Mouse (Mus musculus) lung, adult 18-20 months (tissue): ENCODE measurements around the gene Ccrl2.

Experiments used
- DNase-seq, 2 experiments: peaks; one replicate each; pipeline ENCODE4 v3.0.0; 2022; ENCODE audit warnings: mixed read lengths in 2 of 2

Gene Ccrl2

DNA sequence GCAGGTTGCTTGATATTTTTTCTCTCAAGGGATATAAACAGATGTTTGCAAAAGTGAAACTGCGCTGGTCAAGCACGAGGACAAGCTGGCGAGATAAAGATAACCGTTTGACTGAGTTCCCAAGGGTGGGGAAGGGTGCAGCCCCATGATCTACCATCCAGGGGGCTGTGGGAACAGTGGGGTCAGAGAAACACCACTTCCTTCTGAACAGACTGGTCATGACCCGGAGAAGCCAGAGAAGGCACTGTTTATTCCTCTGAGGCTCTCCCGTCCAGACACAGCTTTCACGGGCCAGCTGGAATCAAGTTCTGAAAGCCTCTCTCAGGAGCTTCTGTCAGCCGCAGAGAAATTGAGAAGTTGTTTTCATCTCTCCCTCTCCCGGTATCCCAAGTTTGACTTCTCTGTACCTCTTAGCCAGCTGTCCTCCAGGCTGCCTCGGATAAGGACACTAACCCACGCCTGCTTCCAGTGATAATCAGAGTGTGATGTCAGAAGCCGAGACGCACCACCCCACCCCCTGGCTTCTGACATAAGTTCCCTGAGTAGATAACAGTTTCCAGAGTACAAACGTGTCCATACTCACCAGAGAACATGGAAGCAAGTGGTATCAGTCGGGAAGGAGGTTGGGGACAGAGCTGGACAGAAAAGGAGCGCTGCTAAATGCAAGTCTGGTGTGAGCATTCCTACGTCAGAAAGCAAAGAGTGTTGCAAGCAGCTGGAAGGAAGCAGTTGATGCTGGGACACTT is at the start of gene Ccrl2:
Gene Ccrl2 (minus strand): TSS at position 722 of the 746 bp plus-strand sequence.
- peak; percentile 65 to 75 for DNase-seq

- DNase-seq: no peak
These were observed 46.6 kb upstream of the Ccrl2 start for GRCm38 (mm10) chr9:111103893-111104292.

DNA sequence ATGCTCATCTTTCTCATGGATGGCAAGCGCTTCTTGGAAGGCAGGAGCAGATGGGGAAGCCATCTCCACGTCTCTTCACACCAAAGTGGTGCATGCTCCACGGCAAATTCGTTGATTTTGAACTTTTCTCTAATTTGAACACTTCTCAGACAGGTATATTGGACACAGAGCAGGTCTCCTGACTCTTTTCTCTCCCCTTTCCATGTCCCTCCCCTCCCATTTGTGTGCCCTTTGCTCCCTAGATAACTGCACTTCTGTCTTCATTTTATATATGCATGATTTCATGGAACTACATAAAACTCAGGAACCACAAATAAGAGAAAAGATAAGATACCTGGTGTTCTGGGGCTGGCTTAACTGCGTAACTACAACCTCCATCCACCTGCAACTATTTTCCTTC is 46.0 kb upstream of the Ccrl2 start:
- no peak for DNase-seq

DNA sequence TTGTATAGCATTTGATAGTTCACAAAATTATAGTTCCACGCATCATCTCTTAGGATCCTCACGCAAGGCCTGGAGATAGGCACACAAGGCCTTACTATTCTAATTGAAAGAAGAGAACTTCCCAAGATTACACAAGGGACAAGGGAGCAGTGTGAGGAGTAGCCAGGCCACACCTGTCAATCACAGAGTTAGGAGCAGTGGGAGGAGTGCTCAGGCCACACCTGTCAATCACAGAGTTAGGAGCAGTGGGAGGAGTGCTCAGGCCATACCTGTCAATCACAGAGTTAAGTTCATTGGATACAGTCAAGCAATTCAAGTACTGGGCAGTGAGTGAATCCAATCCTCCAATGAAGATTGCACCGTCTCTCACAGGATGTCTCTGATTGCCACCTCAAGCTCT is 43.1 kb upstream of the Ccrl2 start:
- DNase-seq: no peak

- peak in 1 of 2 experiments; percentile 50 for DNase-seq
These were observed 40.2 kb upstream of the Ccrl2 start for GRCm38 (mm10) chr9:111097543-111097942.

DNA sequence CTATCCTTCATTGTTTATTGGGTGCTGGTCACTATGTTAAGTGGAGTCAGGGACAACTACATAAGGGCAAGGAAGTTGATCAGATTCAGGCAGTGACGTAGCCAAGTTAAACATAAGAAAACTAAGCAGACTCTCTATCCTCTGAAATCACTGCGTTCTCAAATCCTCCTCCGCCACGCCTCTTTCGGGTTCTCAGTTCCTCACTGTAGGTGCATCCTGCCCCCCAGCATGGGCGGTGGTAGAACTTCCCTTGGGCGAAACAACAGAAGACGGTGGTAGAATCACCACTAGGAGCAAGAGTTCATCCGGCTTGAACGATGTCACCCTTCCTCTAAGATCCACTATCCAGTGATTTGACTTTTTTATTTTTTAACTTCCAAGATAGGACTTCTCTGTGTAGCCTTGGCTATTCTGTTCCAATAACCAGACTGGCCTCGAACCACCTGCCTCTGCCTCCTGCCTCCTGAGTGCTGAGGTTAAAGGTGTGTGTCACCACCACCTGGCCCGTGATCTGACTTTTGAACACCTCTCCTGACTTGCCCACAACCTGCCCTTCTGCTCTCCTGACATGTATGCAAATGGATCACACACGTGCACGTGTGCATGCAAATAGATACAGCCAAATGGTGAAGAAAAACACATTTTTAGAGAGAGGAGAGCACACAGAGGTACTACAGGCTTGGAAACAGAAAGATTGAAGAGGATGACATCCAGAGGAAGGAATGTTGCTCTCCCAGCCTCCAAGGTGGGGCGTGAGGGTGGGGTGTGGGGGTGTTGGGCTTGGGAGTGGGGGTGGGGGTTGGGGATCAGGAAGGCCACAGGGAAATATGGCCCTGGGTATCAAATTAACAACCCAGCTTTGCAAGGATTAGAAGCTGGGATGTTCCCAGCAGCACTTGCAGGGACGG is 39.4 kb upstream of the Ccrl2 start:
- DNase-seq: peak in 1 of 2 experiments; percentile 18

DNA sequence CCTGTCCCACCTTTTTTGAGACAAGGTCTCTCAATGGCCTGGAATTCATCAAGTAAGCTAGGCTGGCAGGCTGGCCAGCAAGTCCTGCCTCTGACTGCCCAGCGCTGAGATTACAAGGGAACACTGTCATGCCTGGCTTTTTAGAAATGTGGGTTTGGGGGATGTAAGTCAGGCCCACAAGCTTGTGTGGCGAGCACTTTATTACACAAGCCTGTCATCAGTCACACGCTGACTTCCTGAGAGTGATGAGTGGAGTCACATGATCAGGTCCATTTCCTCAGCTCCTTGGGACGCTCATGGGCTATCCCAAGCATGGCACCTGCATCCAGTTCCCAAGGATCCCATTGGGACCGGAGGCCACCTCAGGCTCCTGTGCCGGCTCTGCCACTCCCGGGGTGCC is 38.4 kb upstream of the Ccrl2 start:
- no peak for DNase-seq

DNA sequence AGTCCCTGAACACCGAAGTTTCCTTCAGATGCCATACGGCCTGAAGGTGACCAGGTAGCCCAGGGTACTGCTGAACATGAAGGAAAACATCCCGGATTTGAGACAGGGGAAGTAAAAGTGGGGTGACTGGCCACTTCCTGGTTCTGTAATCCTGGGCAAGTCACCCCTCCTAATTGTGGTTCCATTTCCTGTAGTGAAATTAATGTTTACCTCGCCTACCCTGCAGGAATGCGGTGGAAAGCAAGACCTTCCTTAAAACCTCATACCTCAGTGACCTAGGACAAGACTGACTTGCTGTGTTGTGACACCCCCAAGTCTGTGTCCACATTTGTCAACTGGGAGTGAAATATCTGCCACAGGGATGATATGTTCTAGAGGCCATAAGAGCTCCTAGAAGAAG is 37.3 kb upstream of the Ccrl2 start:
- no peak for DNase-seq

DNA sequence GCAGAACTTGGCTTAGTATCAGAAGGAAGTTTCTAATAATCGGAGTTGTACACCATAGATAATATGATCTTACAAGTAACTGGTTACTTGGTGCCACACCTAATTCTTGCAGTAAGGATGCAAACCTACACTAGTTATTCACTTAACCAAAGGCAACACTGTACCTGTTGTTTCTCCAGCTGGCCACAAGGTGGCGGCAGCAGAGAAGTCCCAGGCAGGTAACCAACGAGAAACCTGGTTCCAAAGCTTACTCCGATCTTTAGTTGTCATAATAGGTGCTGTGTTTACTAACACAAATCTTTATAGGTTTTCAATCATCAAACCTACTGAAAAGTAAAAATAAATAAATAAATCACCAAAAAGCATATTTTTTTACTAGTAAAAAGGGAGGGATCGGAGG is 35.8 kb upstream of the Ccrl2 start:
- DNase-seq: peak; percentile 59 to 70

DNA sequence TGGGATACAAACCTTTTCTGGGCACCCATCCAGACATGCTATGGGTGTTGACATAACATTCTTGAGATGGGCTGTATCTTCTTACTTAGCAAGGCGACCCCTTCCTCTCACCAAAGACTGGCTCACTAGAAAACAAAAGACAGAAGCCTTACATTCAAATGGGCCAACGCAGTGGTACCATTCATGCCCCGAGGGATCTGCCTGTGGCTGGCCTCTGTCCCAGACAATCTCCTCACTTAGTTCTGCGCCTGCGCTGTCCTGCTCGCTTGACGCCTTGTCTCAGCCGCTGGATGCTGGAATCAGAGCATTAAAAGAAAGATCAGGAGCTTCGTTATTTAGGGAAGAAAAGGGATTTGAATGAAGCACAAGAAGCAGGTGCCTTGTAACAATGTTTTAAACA is 35.3 kb upstream of the Ccrl2 start:
- no peak for DNase-seq

DNA sequence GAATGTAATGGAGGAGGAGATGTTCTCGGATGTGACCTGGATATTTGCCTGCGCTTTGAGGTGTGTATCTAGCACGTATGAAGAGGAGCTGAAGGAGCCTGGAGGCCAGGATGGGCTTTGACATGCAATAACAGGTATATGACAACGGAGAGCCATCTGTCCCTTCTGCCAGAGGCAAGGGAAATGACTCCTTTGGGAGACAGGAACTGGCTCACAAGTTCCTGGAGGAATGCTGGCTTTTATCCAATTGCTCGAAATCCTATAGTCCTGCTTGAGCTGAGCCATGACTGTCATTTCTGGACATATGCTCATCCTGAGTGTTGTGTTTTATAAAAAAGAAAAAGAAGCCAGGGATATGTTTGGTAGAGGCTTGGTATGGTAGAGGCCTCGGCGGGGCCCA is 31.6 kb upstream of the Ccrl2 start:
- DNase-seq: no peak

GRCm38 (mm10) chr9:111087960-111088359 is 30.6 kb upstream of the Ccrl2 start:
- no peak for DNase-seq

DNA sequence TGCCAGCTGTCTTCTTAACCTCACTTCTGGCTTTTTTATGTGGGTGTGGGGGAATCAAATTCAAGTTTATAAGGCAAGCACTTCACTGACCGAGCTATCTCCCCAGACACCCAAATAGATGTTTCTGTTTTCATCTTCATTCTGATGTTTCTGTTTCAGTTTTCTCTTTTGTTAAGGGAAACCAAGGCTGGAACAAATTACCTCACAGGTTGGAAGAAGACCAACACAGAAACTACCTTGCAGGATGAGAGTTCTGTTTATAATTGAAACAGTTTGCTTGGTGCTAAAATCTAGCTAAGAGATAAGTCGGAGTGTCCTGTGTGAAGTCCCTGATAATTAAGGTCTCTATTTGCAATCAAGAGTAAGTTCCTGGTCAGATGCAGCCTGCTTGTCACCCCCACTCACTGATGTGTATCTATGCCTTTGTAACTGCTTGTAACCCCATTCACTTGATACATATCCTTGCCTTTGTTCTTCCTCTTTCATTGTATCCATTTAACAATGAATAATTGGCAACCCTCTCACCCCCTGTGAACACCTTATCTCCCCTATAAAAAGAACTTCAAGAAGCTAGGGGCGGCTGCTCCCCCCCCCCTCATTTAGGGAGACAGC is 29.8 kb upstream of the Ccrl2 start:
- DNase-seq: no peak

GRCm38 (mm10) chr9:111086137-111086536 is 28.8 kb upstream of the Ccrl2 start:
- no peak for DNase-seq

DNA sequence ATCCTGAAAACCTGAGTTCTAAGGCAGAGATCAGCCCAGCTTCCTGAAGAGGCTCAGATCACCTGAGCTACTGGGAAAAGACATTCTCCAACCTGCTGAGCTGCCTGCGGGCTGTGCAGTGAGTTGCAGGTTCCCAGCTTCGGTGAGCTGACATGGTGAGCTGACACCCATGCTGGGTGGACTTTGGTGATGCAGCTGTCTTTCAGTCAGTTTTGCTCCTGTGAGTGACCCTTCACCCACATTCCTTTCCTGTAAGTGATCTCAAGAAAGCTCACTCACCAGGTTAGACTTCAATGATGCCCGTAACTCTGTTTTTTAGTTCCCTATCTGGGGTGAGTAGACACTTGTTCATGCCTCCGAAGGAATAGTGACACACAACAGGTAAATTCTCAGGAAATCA is 28.0 kb upstream of the Ccrl2 start:
- DNase-seq: no peak

GRCm38 (mm10) chr9:111081765-111082164 is 24.4 kb upstream of the Ccrl2 start:
- no peak for DNase-seq

GRCm38 (mm10) chr9:111080801-111081200 is 23.5 kb upstream of the Ccrl2 start:
- DNase-seq: no peak

DNA sequence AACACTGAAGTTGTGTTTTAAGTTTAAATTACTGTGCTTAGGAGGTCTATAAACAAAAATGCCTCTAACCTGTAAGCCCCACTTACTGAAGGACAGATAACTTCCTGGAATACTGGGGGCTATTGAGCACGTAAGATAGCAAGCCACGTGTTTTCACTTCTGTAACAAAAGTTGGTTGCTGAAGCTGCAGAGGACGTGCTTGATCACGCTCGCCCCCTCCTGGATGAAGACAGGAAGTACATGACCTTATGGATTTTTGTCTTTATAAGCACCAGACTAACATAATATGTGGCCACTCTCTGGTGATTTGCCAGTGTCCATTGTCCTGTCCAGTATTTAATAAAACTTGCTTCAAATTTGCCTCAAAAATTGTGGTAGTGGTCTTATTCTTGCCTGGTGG is 20.4 kb upstream of the Ccrl2 start:
- DNase-seq: no peak

DNA sequence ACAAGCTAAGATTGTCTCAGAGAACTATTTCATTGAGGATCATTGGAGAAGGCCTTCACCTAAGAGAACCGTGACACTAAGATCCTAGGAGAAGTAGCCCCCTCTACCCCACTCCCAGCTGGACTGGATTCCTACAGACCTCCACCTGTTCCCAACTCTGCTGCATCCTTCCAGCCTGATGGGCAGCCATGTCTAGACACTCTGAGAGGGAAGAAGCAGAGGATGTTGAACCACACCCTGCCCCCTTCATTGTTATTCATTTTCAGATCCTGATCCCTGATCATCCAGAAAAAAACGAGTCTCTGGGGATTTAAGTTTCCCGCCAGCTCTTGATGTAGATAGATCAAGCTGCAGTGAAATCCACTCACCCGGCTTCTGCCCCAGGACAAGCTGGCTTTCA is 15.7 kb upstream of the Ccrl2 start:
- no peak for DNase-seq

DNA sequence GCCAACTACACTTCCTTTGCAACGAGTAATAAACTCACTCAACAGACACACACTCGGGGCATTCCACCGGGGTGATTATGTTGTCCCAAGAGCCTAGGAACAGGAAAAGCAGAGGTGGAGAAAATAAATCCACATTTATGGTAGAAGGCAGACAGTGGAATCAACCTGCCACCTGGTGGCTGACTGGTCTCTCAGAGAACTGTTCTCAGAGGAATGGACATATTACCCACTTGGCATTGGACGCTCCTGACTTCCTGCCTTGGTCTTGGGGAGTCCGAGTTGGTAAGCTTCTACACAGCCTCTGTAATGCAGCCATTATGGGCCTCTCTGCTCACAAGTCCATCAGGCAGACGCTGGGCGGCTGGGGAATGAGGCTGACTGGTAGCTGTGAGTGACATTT is 14.9 kb upstream of the Ccrl2 start:
- DNase-seq: peak; percentile 56 to 67

- peak; percentile 55 to 66 for DNase-seq
These were observed 13.2 kb upstream of the Ccrl2 start for GRCm38 (mm10) chr9:111070546-111070961.

DNA sequence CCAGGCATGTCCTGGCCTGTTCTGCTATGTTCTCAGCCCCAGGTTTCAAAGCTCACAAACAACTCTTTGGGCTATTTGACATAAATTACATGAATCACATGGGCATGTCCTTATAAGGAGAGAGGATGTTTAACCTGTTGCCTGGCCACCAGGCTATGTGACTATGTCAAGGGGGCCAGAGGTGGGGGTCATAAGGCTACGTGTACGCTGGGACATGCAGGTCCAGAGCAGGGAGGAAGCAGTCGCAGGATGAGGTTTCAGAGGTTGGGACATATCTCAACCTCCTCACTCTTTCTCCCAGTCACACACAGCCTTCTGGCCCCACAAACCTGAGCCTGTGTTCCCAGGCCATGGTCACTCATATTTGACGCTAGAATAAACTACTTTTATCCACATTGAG is 9.7 kb upstream of the Ccrl2 start:
- no peak for DNase-seq

DNA sequence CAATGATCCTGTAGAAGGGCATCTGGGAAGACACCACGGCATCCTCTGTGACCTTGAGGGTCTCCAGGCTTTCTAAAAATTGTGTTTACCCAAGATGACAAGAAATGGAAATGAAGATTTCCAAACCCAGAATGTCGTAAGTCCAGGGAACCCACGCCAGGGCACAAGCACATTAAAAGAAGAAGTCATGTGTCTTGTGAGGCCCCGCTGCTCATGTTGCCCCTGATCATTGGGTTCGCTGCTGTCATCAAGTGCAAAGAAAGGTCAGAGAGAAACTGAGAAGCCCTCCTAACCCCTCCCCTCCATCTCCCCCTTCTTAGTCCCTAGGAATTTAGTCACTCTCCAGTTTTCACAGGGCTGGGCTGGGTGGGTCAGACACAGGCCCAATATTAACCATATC is 5.5 kb upstream of the Ccrl2 start:
- no peak for DNase-seq
